Mouse (Mus musculus): ENCODE data around the gene Egfl7. TPM values are rescaled to one million over a fixed set of nuclear protein-coding genes. Genes with fewer than 3 reads are reported as not detected.

Egfl7 gene
- polyA plus RNA-seq, 1 experiment from 2014 or later: 85.7 TPM

- no peak for DNase-seq (ENCODE audit: low spot score)
- H3K9me3 ChIP-seq (replicated peaks): no peaks in the 10 kb centered on the region
- H3K4me3 ChIP-seq: no peak overlapping the region
- H3K36me3 ChIP-seq: no peaks in the 10 kb centered on the region
- 0 out of 2 replicates have a peak overlapping the region, but pooled peaks have one; percentile 38 for H3K27ac ChIP-seq (replicated peaks)
- WGBS: 90% methylated on average over 10 of the region's 10 CpGs
- H3K27me3 ChIP-seq (ENCODE audit: low read depth, poor library complexity, severe bottlenecking): no peaks in the 10 kb centered on the region; the same call in none of the 2 replicates
- H3K4me1 ChIP-seq: peaks cover 24% of the 10 kb centered on the region
Measured at GRCm38 (mm10) chr2:26549801-26550200, 30.0 kb upstream of the Egfl7 start.

GRCm38 (mm10) chr2:26550205-26550604 is 29.6 kb upstream of the Egfl7 start:
- DNase-seq (ENCODE audit: low spot score): no peak
- no peak overlapping the region for H3K4me3 ChIP-seq
- WGBS: 80% methylated on average over 3 of the region's 3 CpGs
- H3K27me3 ChIP-seq (ENCODE audit: low read depth, poor library complexity, severe bottlenecking): no peaks in the 10 kb centered on the region; the same call in none of the 2 replicates
- 0 out of 2 replicates have a peak overlapping the region, but pooled peaks have one; percentile 38 for H3K27ac ChIP-seq (replicated peaks)
- peaks cover 24% of the 10 kb centered on the region for H3K4me1 ChIP-seq
- H3K36me3 ChIP-seq: no peaks in the 10 kb centered on the region
- H3K9me3 ChIP-seq (replicated peaks): no peaks in the 10 kb centered on the region

GRCm38 (mm10) chr2:26550777-26551176 is 29.0 kb upstream of the Egfl7 start:
- WGBS: 99% methylated on average over 3 of the region's 3 CpGs
- Histone ChIP-seq H3K4me3 (no peak overlapping the region), H3K4me1 (peaks cover 25% of the 10 kb centered on the region), H3K36me3 (no peaks in the 10 kb centered on the region), H3K27ac (replicated peaks) (peak overlapping the region; percentile 57; the same call in 1 of the 2 replicates), H3K27me3 (ENCODE audit: low read depth, poor library complexity, severe bottlenecking) (no peaks in the 10 kb centered on the region; the same call in none of the 2 replicates), H3K9me3 (replicated peaks) (no peaks in the 10 kb centered on the region)
- DNase-seq (ENCODE audit: low spot score): no peak

GRCm38 (mm10) chr2:26551446-26551845 is 28.4 kb upstream of the Egfl7 start:
- Histone ChIP-seq H3K27me3 (ENCODE audit: low read depth, poor library complexity, severe bottlenecking) (no peaks in the 10 kb centered on the region; the same call in 1 of the 2 replicates), H3K36me3 (no peaks in the 10 kb centered on the region), H3K9me3 (replicated peaks) (no peaks in the 10 kb centered on the region), H3K27ac (replicated peaks) (peak overlapping the region; percentile 57; the same call in 1 of the 2 replicates), H3K4me1 (peaks cover 28% of the 10 kb centered on the region), H3K4me3 (no peak overlapping the region)
- no peak for DNase-seq (ENCODE audit: low spot score)
- WGBS: 79% methylated on average over 8 of the region's 8 CpGs

- Histone ChIP-seq H3K36me3 (no peaks in the 10 kb centered on the region), H3K27ac (replicated peaks) (peak overlapping the region; percentile 61), H3K4me3 (no peak overlapping the region), H3K9me3 (replicated peaks) (no peaks in the 10 kb centered on the region), H3K4me1 (peaks cover 28% of the 10 kb centered on the region), H3K27me3 (ENCODE audit: low read depth, poor library complexity, severe bottlenecking) (no peaks in the 10 kb centered on the region; the same call in 1 of the 2 replicates)
- WGBS: 88% methylated on average over 2 of the region's 2 CpGs
- no peak for DNase-seq (ENCODE audit: low spot score)
Measured at GRCm38 (mm10) chr2:26552066-26552465, 27.7 kb upstream of the Egfl7 start.

- 87% methylated on average over 9 of the region's 9 CpGs for WGBS
- H3K4me3 ChIP-seq: no peak overlapping the region
- H3K36me3 ChIP-seq: no peaks in the 10 kb centered on the region
- DNase-seq (ENCODE audit: low spot score): no peak
- H3K9me3 ChIP-seq (replicated peaks): no peaks in the 10 kb centered on the region
- H3K27me3 ChIP-seq (ENCODE audit: low read depth, poor library complexity, severe bottlenecking): no peaks in the 10 kb centered on the region; the same call in 1 of the 2 replicates
- H3K27ac ChIP-seq (replicated peaks): no peak overlapping the region
- peaks cover 19% of the 10 kb centered on the region for H3K4me1 ChIP-seq
Measured at GRCm38 (mm10) chr2:26553904-26554303, 25.9 kb upstream of the Egfl7 start.

- no peaks in the 10 kb centered on the region; the same call in 1 of the 2 replicates for H3K27me3 ChIP-seq (ENCODE audit: low read depth, poor library complexity, severe bottlenecking)
- H3K9me3 ChIP-seq (replicated peaks): no peaks in the 10 kb centered on the region
- H3K4me3 ChIP-seq: no peak overlapping the region
- 92% methylated on average over 4 of the region's 4 CpGs for WGBS
- DNase-seq (ENCODE audit: low spot score): no peak
- peak overlapping the region; percentile 35; the same call in 1 of the 2 replicates for H3K27ac ChIP-seq (replicated peaks)
- peaks cover 26% of the 10 kb centered on the region for H3K4me1 ChIP-seq
- no peaks in the 10 kb centered on the region for H3K36me3 ChIP-seq
Measured at GRCm38 (mm10) chr2:26555076-26555475, 24.7 kb upstream of the Egfl7 start.

GRCm38 (mm10) chr2:26556535-26556993 is 23.2 kb upstream of the Egfl7 start:
- Histone ChIP-seq H3K4me1 (peaks cover 38% of the 10 kb centered on the region), H3K27ac (replicated peaks) (peak overlapping the region; percentile 13), H3K9me3 (replicated peaks) (no peaks in the 10 kb centered on the region), H3K4me3 (no peak overlapping the region), H3K27me3 (ENCODE audit: low read depth, poor library complexity, severe bottlenecking) (peaks cover 8% of the 10 kb centered on the region; the same call in 1 of the 2 replicates), H3K36me3 (no peaks in the 10 kb centered on the region)
- DNase-seq (ENCODE audit: low spot score): no peak
- 62% methylated on average over 4 of the region's 4 CpGs for WGBS

GRCm38 (mm10) chr2:26560506-26560905 is 19.3 kb upstream of the Egfl7 start:
- H3K9me3 ChIP-seq (replicated peaks): no peaks in the 10 kb centered on the region
- peaks cover 15% of the 10 kb centered on the region; the same call in 1 of the 2 replicates for H3K27me3 ChIP-seq (ENCODE audit: low read depth, poor library complexity, severe bottlenecking)
- H3K4me1 ChIP-seq: peaks cover 42% of the 10 kb centered on the region
- 78% methylated on average over 5 of the region's 5 CpGs for WGBS
- H3K4me3 ChIP-seq: no peak overlapping the region
- peak overlapping the region; percentile 69 for H3K27ac ChIP-seq (replicated peaks)
- DNase-seq (ENCODE audit: low spot score): no peak
- H3K36me3 ChIP-seq: no peaks in the 10 kb centered on the region

- DNase-seq (ENCODE audit: low spot score): peak; percentile 54
- Histone ChIP-seq H3K27me3 (ENCODE audit: low read depth, poor library complexity, severe bottlenecking) (peaks cover 15% of the 10 kb centered on the region; the same call in 1 of the 2 replicates), H3K4me3 (no peak overlapping the region), H3K36me3 (no peaks in the 10 kb centered on the region), H3K4me1 (peaks cover 39% of the 10 kb centered on the region), H3K27ac (replicated peaks) (peak overlapping the region; percentile 69), H3K9me3 (replicated peaks) (no peaks in the 10 kb centered on the region)
- 48% methylated on average over 6 of the region's 6 CpGs for WGBS
Measured at GRCm38 (mm10) chr2:26561351-26562016, 18.3 kb upstream of the Egfl7 start.

GRCm38 (mm10) chr2:26566221-26566620 is 13.6 kb upstream of the Egfl7 start:
- peak; percentile 63 for DNase-seq (ENCODE audit: low spot score)
- H3K36me3 ChIP-seq: no peaks in the 10 kb centered on the region
- H3K27ac ChIP-seq (replicated peaks): no peak overlapping the region
- peaks cover 8% of the 10 kb centered on the region; the same call in 1 of the 2 replicates for H3K27me3 ChIP-seq (ENCODE audit: low read depth, poor library complexity, severe bottlenecking)
- 24% methylated on average over 4 of the region's 4 CpGs for WGBS
- H3K4me1 ChIP-seq: peaks cover 18% of the 10 kb centered on the region
- H3K9me3 ChIP-seq (replicated peaks): no peaks in the 10 kb centered on the region
- no peak overlapping the region for H3K4me3 ChIP-seq

- Histone ChIP-seq H3K4me3 (no peak overlapping the region), H3K27ac (replicated peaks) (no peak overlapping the region), H3K27me3 (ENCODE audit: low read depth, poor library complexity, severe bottlenecking) (no peaks in the 10 kb centered on the region), H3K36me3 (no peaks in the 10 kb centered on the region), H3K4me1 (peaks cover 26% of the 10 kb centered on the region), H3K9me3 (replicated peaks) (no peaks in the 10 kb centered on the region)
- WGBS: 10% methylated on average over 3 of the region's 3 CpGs
- DNase-seq (ENCODE audit: low spot score): peak; percentile 73
Measured at GRCm38 (mm10) chr2:26570034-26570433, 9.8 kb upstream of the Egfl7 start.

- no peak overlapping the region for H3K4me3 ChIP-seq
- no peaks in the 10 kb centered on the region for H3K27me3 ChIP-seq (ENCODE audit: low read depth, poor library complexity, severe bottlenecking)
- no peak for DNase-seq (ENCODE audit: low spot score)
- H3K9me3 ChIP-seq (replicated peaks): no peaks in the 10 kb centered on the region
- H3K36me3 ChIP-seq: no peaks in the 10 kb centered on the region
- peak overlapping the region; percentile 15; the same call in 1 of the 2 replicates for H3K27ac ChIP-seq (replicated peaks)
- WGBS: 83% methylated on average over 9 of the region's 9 CpGs
- peaks cover 32% of the 10 kb centered on the region for H3K4me1 ChIP-seq
Measured at GRCm38 (mm10) chr2:26571400-26571799, 8.4 kb upstream of the Egfl7 start.

Measured in midbrain, embryonic 10.5 days (tissue).